Mouse (Mus musculus): ENCODE measurements at regions not wholly inside any gene's neighbourhood (a gene's known extent, or its start where the extent isn't known, plus 50 kb on each side); places are given as distances from the start of the nearest gene placed in this dataset.

GRCm38 (mm10) chr12:27786716-27787291 lies 444.4 kb upstream of the Sox11 start:
- TF ChIP-seq CTCF (IDR thresholded peaks at IDR 0.05; ENCODE audit: low read depth) (no peak), EP300 (optimal IDR thresholded peaks at IDR 0.05) (no peak)

Data from stomach, postnatal 0 days (tissue).